Mouse (Mus musculus) liver, adult 2 months (tissue): ENCODE measurements around the gene Atn1. TPM values are rescaled to one million over a fixed set of nuclear protein-coding genes. Genes with fewer than 3 reads are reported as not detected.

Experiments
- DNase-seq: peaks from one replicate; pipeline ENCODE4 v3.0.0-alpha.2; 2011; ENCODE audit warnings: low read depth, low spot score; ENCODE audit errors: extremely low read depth
- H3K27ac ChIP-seq: fragments of 200-500 bp; replicated peaks from 2 replicates; pipeline ENCODE4 v1.5.1; 2012; ENCODE audit warnings: low read depth, mild to moderate bottlenecking, control low read depth, inconsistent platforms, low read length; ENCODE audit not compliant: insufficient read depth
- H3K27me3 ChIP-seq: fragments of 200-500 bp; 2 replicates; pipeline ENCODE4 v1.6.1; 2012; ENCODE audit warnings: mild to moderate bottlenecking, moderate library complexity, low read length, inconsistent platforms; ENCODE audit not compliant: control insufficient read depth, insufficient read depth
- H3K36me3 ChIP-seq: fragments of 200-500 bp; 2 replicates; pipeline ENCODE4 v1.6.1; 2012; ENCODE audit warnings: low read length, inconsistent platforms; ENCODE audit not compliant: control insufficient read depth, insufficient read depth
- H3K4me1 ChIP-seq: fragments of 200-500 bp; 2 replicates; pipeline ENCODE4 v1.6.1; 2011; ENCODE audit warnings: low read length; ENCODE audit not compliant: control insufficient read depth, insufficient read depth
- H3K4me3 ChIP-seq: fragments of 200-500 bp; 2 replicates; pipeline ENCODE4 v1.5.1; 2011; ENCODE audit warnings: low read depth, mild to moderate bottlenecking, control low read depth, low read length, moderate library complexity; ENCODE audit not compliant: insufficient read depth
- H3K79me2 ChIP-seq: fragments of 200-500 bp; 2 replicates; pipeline ENCODE4 v1.6.1; 2012; ENCODE audit warnings: inconsistent platforms, mild to moderate bottlenecking, low read length, moderate library complexity; ENCODE audit not compliant: control insufficient read depth, insufficient read depth
- H3K9ac ChIP-seq: fragments of 200-500 bp; 2 replicates; pipeline ENCODE4 v1.6.1; 2012; ENCODE audit warnings: low read depth, mild to moderate bottlenecking, control low read depth, inconsistent platforms, low read length
- CTCF ChIP-seq: fragments of 200-500 bp; IDR thresholded peaks from 2 replicates; pipeline ENCODE4 v1.5.1; 2011; ENCODE audit warnings: low read depth, low read length, control low read depth
- POLR2A ChIP-seq: fragments of 200-500 bp; IDR thresholded peaks from 2 replicates; pipeline ENCODE4 v1.6.1; 2011; ENCODE audit warnings: low read length, control low read depth; ENCODE audit not compliant: insufficient read depth; ENCODE audit errors: extremely low read depth
- WGBS: fragments of 180-500 bp; shearing (Covaris S2); methylation state at CpG from one replicate; pipeline ENCODE4 v1.1.7; 2018; 5-methylcytosine and 5-hydroxymethylcytosine counted together
- polyA plus RNA-seq: library from polyadenylated mRNA; depleted of rRNA; stranded (reverse); fragments of >200 nt; gene quantifications from 2 replicates; pipeline ENCODE4 v1.2.3, GENCODE M21; 2012
- total RNA-seq: library from RNA; depleted of rRNA; stranded (reverse); fragments of >200 nt; gene quantifications from 2 replicates; pipeline ENCODE4 v1.2.3, GENCODE M21; 2014

Gene Atn1
- total and polyA plus RNA-seq, 2 experiments: 1.4 to 10.9 TPM

DNA sequence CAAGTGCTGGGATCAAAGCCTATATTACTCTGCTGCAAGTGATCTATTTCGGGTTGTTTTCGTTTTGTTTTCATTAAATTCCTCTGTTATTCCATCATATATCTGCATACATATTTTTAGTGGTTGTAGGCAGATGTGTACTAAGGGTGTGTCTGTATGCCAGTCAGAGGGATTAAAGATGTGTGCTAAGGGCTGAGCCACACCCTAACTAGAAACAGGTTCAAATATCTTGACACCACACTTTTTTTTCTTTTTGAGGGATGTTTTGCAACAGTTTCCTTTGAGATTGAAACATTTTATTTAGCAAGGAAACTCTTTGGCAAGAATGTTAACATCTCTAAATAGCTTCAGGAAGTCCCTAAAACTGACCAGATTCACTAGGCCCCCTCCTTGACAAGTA, 39.9 kb upstream of the Atn1 start:
- TF ChIP-seq CTCF: no peak
- no peaks in the 10 kb centered on the region for H3K36me3 ChIP-seq
- no peaks in the 10 kb centered on the region for H3K79me2 ChIP-seq
- H3K9ac ChIP-seq: no peak overlapping the region
- H3K4me1 ChIP-seq: no peaks in the 10 kb centered on the region
- no peaks in the 10 kb centered on the region for H3K27me3 ChIP-seq
- no peak overlapping the region for H3K27ac ChIP-seq
- 77% methylated on average over 2 of the region's 2 CpGs for WGBS
- no peak for DNase-seq
- no peak overlapping the region for H3K4me3 ChIP-seq

DNA sequence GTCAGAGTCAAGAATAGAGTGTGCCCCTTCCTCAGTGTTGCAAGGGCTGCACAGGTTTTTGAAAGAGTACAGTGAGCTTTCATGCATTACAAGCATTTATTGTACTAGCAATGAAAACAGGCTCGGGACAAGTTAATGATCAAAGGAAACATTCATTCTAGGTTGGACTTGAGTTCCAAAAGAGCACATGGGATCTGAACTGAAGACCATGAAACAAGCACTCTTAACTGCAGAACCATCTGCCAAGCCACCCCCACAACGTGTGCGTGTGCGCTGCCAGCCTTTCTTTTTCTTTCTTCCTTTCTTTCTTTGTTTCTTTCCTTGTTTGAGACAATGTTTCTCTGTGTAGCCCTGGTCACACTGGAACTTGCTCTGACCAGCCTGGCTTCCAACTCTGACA, 39.5 kb upstream of the Atn1 start:
- no peak for TF ChIP-seq CTCF
- no peaks in the 10 kb centered on the region for H3K36me3 ChIP-seq
- H3K79me2 ChIP-seq: no peaks in the 10 kb centered on the region
- H3K9ac ChIP-seq: no peak overlapping the region
- DNase-seq: no peak
- WGBS: 80% methylated on average over 4 of the region's 4 CpGs
- no peak overlapping the region for H3K4me3 ChIP-seq
- no peaks in the 10 kb centered on the region for H3K4me1 ChIP-seq
- H3K27ac ChIP-seq: no peak overlapping the region
- no peaks in the 10 kb centered on the region for H3K27me3 ChIP-seq

DNA sequence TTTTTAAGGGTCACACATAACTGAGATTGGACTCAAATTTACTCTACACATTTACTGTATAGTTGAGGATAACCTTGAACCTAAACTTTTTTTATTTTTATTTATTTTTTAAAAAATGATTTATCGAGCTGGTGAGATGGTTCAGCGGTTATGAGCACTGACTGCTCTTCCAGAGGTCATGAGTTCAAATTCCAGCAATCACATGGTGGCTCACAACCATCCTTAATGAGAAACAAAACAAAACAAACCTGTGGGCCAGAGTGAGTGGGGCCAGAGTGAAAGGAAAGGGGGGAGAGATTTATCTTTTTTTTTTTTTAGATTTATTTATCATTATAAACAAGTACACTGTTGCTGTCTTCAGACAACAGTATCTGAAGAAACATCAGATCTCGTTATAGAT, 35.6 kb upstream of the Atn1 start:
- WGBS: 75% methylated on average over 3 of the region's 3 CpGs
- no peak overlapping the region for H3K4me3 ChIP-seq
- H3K79me2 ChIP-seq: no peaks in the 10 kb centered on the region
- TF ChIP-seq POLR2A (no peak), CTCF (no peak)
- H3K27me3 ChIP-seq: no peaks in the 10 kb centered on the region
- no peak overlapping the region for H3K27ac ChIP-seq
- H3K36me3 ChIP-seq: no peaks in the 10 kb centered on the region
- no peak for DNase-seq
- H3K4me1 ChIP-seq: peaks cover 2% of the 10 kb centered on the region; the same call in 1 of the 2 replicates
- no peak overlapping the region for H3K9ac ChIP-seq

DNA sequence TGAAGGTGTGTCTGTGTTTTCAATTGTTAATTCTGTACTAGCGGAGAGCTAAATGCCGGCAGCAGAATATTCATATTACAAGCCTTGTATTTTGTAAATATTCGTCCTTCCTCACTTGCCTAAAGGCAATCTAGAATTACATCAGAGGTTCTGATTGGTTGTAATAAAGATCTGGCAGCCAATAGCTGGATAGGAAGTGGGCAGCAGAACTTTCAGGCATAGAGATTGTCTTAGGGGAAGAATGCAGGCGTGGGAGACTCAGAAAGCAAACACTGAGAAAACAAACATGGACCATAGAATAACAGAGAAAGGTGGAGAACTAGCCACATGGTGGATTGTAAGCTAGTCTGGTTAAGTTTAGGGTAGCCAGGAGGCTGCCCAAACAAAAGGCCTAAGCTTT, 33.8 kb upstream of the Atn1 start:
- no peaks in the 10 kb centered on the region for H3K36me3 ChIP-seq
- 65% methylated on average over 4 of the region's 4 CpGs for WGBS
- TF ChIP-seq CTCF (no peak), POLR2A (no peak)
- DNase-seq: no peak
- H3K4me1 ChIP-seq: peaks cover 2% of the 10 kb centered on the region; the same call in 1 of the 2 replicates
- H3K27me3 ChIP-seq: no peaks in the 10 kb centered on the region
- no peak overlapping the region for H3K4me3 ChIP-seq
- no peaks in the 10 kb centered on the region for H3K79me2 ChIP-seq
- no peak overlapping the region for H3K27ac ChIP-seq
- H3K9ac ChIP-seq: no peak overlapping the region

DNA sequence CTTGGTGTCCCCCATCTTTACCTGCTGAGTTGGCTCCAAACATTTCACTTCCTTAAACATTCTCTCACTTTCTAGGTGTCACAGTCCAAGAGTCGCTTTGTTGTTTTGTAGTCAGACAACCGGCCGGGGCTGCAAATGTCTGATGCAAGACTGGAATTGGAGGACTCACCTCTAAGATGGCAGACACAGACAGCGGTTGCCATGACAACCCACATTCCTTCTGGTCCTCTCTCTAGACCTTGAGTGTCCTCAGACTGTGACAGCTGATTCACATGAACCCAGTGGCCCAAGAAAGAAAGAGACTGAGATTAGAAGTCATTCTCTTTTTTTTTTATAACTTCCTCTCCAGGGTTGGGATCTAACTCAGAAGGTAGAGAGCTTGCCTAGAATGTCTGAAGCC, 33.2 kb upstream of the Atn1 start:
- 78% methylated on average over 4 of the region's 4 CpGs for WGBS
- Histone ChIP-seq H3K27ac (no peak overlapping the region), H3K79me2 (no peaks in the 10 kb centered on the region), H3K9ac (no peak overlapping the region), H3K27me3 (no peaks in the 10 kb centered on the region), H3K4me3 (no peak overlapping the region), H3K4me1 (peaks cover 2% of the 10 kb centered on the region; the same call in 1 of the 2 replicates), H3K36me3 (no peaks in the 10 kb centered on the region)
- no peak for DNase-seq
- TF ChIP-seq CTCF (no peak), POLR2A (no peak)

DNA sequence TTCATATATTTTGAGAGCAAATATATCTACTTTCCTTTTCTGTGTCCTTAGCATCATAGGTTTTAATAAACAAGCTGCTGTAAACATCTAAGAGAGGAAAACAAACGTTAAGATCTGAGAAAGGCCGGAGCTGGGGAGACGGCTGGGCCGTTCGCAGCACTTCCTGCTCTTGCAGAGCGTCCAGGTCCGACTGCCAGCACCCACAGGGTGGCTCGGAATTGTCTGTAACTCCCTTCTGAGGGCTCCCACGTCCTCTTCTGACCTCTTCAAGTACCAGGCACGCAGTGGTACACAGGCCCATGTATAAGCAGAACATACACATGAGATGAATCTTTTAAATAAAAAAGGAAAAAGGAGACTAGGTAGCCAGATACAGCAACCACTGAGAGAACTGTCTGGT, 31.4 kb upstream of the Atn1 start:
- DNase-seq: no peak
- Histone ChIP-seq H3K9ac (no peak overlapping the region), H3K4me3 (no peak overlapping the region), H3K27ac (no peak overlapping the region), H3K27me3 (no peaks in the 10 kb centered on the region), H3K36me3 (no peaks in the 10 kb centered on the region), H3K4me1 (peaks cover 2% of the 10 kb centered on the region; the same call in 1 of the 2 replicates), H3K79me2 (no peaks in the 10 kb centered on the region)
- TF ChIP-seq CTCF (no peak), POLR2A (no peak)
- 82% methylated on average over 10 of the region's 10 CpGs for WGBS
